Mouse (Mus musculus) liver, embryonic 12.5 days (tissue): ENCODE measurements around the gene Cpa2. TPM values are rescaled to one million over a fixed set of nuclear protein-coding genes. Genes with fewer than 3 reads are reported as not detected.

Experiments
- ATAC-seq: fragments of 200-750 bp; cut with Nextera tagmentation; 2 replicates; pipeline ENCODE4 v1.8.0; 2017; ENCODE audit warnings: moderate number of reproducible peaks, mild to moderate bottlenecking, moderate library complexity
- H3K27ac ChIP-seq: fragments of 300-500 bp; sonication (generic); 2 replicates; pipeline ENCODE4 v1.5.1; 2016; ENCODE audit warnings: mild to moderate bottlenecking
- H3K27me3 ChIP-seq: fragments of 300-500 bp; sonication (generic); replicated peaks from 2 replicates; pipeline ENCODE4 v1.6.1; 2016; ENCODE audit warnings: mild to moderate bottlenecking, moderate library complexity
- H3K36me3 ChIP-seq: fragments of 300-500 bp; sonication (generic); 2 replicates; pipeline ENCODE4 v1.6.1; 2016; ENCODE audit warnings: mild to moderate bottlenecking, moderate library complexity
- H3K4me1 ChIP-seq: fragments of 300-500 bp; sonication (generic); 2 replicates; pipeline ENCODE4 v1.6.1; 2016
- H3K4me2 ChIP-seq: fragments of 300-500 bp; sonication (generic); 2 replicates; pipeline ENCODE4 v1.6.1; 2016; ENCODE audit warnings: mild to moderate bottlenecking, moderate library complexity
- H3K4me3 ChIP-seq: fragments of 300-500 bp; sonication (generic); 2 replicates; pipeline ENCODE4 v1.5.1; 2016; ENCODE audit warnings: mild to moderate bottlenecking, moderate library complexity
- H3K9ac ChIP-seq: fragments of 300-500 bp; sonication (generic); 2 replicates; pipeline ENCODE4 v1.6.1; 2016; ENCODE audit warnings: mild to moderate bottlenecking, moderate library complexity
- H3K9me3 ChIP-seq: fragments of 300-500 bp; sonication (generic); replicated peaks from 2 replicates; pipeline ENCODE4 v1.6.1; 2016; ENCODE audit warnings: mild to moderate bottlenecking, moderate library complexity
- WGBS: fragments of 180-500 bp; shearing (Covaris S2); methylation state at CpG from one replicate; pipeline ENCODE4 v1.1.7; 2016; ENCODE audit not compliant: insufficient replicate concordance; 5-methylcytosine and 5-hydroxymethylcytosine counted together
- polyA plus RNA-seq: library from polyadenylated mRNA; unstranded; fragments of >200 nt; fragmentation: Nextera tagmentation; extraction: Ambion mirVana; gene quantifications from 2 replicates; pipeline ENCODE4 v1.2.1, GENCODE M21; 2016

Cpa2 gene
- polyA plus RNA-seq: 0.77 and 1.2 TPM in 2 replicates

DNA sequence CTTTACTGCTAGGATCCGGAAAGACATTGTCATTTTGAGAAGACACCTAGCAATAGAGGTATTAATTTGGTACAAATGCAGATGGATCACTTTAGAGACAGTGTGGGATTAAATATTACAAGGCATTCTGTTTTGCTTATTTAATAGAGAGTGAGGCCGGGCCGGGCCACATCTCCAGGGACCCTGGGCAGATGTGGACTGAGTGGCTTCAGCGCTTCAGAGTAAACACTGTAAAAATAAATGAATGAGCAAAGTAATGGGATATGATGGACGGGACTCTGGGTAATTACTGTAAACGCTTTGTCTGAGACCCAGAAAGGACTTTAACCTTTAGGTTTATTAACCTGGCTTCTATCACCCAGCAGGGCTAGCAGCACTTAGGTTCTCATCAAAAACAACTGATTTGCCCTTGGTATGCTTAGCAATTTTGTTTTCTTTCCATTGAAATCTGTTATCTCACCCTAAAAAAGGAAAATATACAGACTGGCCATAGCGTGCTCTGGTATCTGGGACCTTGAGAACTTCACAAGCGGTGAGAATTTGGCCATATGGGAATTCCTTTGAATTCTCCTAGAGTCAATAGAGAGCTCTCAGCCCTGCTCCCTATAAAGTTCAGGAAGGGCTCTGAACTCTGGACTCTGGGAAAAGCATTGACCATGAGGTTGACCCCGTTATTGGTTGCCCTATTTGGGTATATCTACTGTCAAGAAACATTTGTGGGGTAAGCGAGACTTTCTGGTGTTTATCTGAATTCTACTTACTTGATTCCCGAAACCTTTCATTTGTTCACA is at the start of gene Cpa2:
Gene Cpa2 (plus strand): TSS at position 574 of the 791 bp plus-strand sequence.
- no peaks in the 10 kb centered on the region for H3K36me3 ChIP-seq
- peaks cover 47% of the 10 kb centered on the region for H3K27me3 ChIP-seq
- H3K27ac ChIP-seq: no peak within 1 kb of the TSS
- ATAC-seq: no peak
- no peak within 1 kb of the TSS for H3K4me3 ChIP-seq
- H3K4me2 ChIP-seq: no peak within 1 kb of the TSS
- no peaks in the 10 kb centered on the region for H3K9me3 ChIP-seq
- H3K9ac ChIP-seq: no peak within 1 kb of the TSS
- peaks cover 13% of the 10 kb centered on the region for H3K4me1 ChIP-seq
- WGBS: 66% methylated on average over 11 of the region's 11 CpGs

DNA sequence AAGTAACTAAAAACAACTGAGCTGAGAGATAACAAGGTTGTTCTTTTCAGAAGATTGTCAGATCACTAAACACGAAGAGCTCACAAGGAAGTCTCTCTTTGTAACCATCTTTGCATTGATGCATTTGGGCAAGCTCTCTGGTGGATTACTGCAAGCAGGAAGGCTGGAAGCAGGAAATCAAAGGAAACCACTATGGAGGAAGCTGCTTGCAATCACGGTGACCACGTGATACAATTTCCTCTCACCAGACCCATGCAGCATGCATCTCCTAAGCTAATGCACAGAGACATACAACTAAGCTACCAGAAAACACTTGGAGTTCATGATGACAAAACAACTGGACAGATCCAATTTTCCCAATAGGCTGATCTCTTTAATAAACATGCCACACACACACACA is 42.3 kb upstream of the Cpa2 start:
- H3K27me3 ChIP-seq: no peaks in the 10 kb centered on the region
- no peak overlapping the region for H3K27ac ChIP-seq
- ATAC-seq: no peak
- H3K36me3 ChIP-seq: peaks cover 92% of the 10 kb centered on the region
- no peak overlapping the region for H3K4me3 ChIP-seq
- H3K9me3 ChIP-seq: no peaks in the 10 kb centered on the region
- WGBS: 31% methylated on average over 3 of the region's 3 CpGs
- no peak overlapping the region for H3K9ac ChIP-seq
- H3K4me1 ChIP-seq: peaks cover 17% of the 10 kb centered on the region
- H3K4me2 ChIP-seq: no peak overlapping the region

GRCm38 (mm10) chr6:30508824-30509223 is 32.6 kb upstream of the Cpa2 start:
- Histone ChIP-seq H3K27me3 (no peaks in the 10 kb centered on the region), H3K4me1 (peaks cover 27% of the 10 kb centered on the region), H3K36me3 (peaks cover 40% of the 10 kb centered on the region), H3K9me3 (no peaks in the 10 kb centered on the region), H3K4me2 (peak overlapping the region; percentile 77), H3K27ac (peak overlapping the region; percentile 90), H3K4me3 (peak overlapping the region; percentile 81), H3K9ac (peak overlapping the region; percentile 86)
- no peak for ATAC-seq
- 2% methylated on average over 2 of the region's 2 CpGs for WGBS

DNA sequence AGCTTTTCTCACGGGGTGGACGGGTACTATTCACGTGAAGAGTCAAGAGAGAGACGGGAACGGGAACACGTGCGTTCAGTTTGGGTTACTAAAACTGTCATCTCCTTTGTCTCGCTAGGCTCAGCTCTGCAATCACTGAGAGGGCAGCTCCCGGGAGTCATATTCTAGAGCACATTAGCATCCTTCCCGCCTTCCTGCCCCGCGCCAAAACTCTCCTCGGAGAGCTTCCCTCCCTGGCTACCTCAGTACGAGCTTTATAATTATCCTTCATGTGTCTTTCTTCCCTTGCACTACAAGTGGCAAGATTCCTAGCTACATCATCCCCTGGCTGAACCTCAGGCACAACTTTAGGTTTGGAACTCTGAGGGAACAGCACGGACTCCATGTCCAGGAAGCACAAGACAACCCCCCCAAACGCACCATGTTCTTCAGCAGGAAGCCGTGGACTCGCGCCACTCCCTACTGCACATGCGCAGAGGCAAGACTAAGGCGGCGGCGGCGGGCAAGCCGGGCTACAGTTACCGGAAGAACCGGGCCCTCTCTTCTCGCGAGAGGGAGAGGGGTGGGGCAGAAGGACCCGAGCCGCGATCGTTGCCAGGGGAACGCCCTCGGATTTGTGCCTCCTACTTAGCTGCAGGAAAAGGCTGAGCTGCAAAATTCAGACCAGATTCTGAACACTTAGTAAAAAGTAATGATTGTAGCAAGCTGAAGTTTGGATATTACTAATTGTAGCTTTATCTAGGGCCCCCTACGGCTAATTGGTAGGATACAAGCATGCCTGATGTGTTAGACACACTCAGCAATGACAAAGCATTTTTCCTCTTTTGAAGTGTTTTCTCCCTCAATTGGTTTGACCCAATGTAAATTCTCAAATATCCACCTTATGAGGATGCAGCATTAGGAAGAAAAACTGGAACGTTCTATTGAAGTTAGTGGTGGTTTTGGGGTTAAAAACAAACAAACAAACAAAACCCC is 31.8 kb upstream of the Cpa2 start, which contains the start of the genes Tmem209 and Ssmem1:
Gene Tmem209 (minus strand): TSS at position 519 of the 975 bp plus-strand sequence.
Gene Ssmem1 (plus strand): TSS at position 585 of the 975 bp plus-strand sequence.
- peak; percentile 98 for ATAC-seq
- no peaks in the 10 kb centered on the region; the same call in 1 of the 2 replicates for H3K27me3 ChIP-seq
- peaks cover 35% of the 10 kb centered on the region for H3K36me3 ChIP-seq
- under 1% methylated on average over 37 of the region's 37 CpGs for WGBS
- no peaks in the 10 kb centered on the region for H3K9me3 ChIP-seq
- H3K4me2 ChIP-seq: peak within 1 kb of the TSS; percentile 77
- peak within 1 kb of the TSS; percentile 86 for H3K9ac ChIP-seq
- peak within 1 kb of the TSS; percentile 90 for H3K27ac ChIP-seq
- H3K4me1 ChIP-seq: peaks cover 27% of the 10 kb centered on the region
- peak within 1 kb of the TSS; percentile 81 for H3K4me3 ChIP-seq

DNA sequence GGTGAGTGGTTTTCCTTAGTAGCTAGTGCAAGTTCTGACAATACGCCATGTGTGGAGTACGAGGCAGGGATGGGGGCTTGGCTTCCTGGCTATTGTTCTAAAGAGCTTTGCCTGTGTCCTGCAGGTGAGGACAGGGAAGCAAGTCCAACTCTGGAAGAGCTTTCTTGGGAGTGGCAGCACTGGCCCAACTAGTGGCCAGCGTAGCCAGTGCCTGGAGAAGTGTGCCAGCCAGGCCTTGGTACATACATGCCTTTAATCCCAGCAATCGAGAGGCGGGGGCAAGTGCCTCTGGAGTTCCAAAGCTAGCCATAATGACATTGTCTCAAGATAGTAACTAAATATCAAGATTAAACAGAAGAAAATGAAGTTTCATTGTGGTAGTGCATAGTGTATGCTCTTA is 31.1 kb upstream of the Cpa2 start:
- H3K4me3 ChIP-seq: peak overlapping the region; percentile 81; the same call in 1 of the 2 replicates
- peaks cover 28% of the 10 kb centered on the region for H3K36me3 ChIP-seq
- peak overlapping the region; percentile 77 for H3K4me2 ChIP-seq
- ATAC-seq: no peak
- H3K27ac ChIP-seq: peak overlapping the region; percentile 90
- H3K27me3 ChIP-seq: no peaks in the 10 kb centered on the region; the same call in 1 of the 2 replicates
- peak overlapping the region; percentile 32; the same call in 1 of the 2 replicates for H3K9ac ChIP-seq
- 72% methylated on average over 5 of the region's 5 CpGs for WGBS
- no peaks in the 10 kb centered on the region for H3K9me3 ChIP-seq
- H3K4me1 ChIP-seq: peaks cover 27% of the 10 kb centered on the region

DNA sequence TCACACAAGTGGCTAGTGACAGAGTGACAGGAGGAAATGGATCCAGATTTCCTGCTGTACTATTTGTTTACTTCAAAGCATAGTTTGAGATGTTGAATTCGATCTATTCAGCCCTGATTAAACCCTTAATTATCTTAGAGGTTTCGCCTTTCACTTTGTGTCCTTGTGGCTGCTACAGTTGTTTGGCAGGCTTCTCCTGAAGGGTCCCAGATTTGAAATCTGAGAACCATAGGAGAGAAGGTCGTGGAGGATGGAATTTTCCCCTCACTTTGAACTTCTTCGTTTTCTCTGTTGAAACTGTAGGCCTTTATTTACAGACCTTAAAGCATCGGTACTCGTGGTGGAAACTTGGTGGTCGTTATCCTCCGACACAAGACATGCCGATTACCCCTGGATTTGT is 27.1 kb upstream of the Cpa2 start:
- H3K9ac ChIP-seq: no peak overlapping the region
- 43% methylated on average over 9 of the region's 9 CpGs for WGBS
- H3K9me3 ChIP-seq: no peaks in the 10 kb centered on the region
- H3K27ac ChIP-seq: no peak overlapping the region
- no peak overlapping the region for H3K4me2 ChIP-seq
- peaks cover 11% of the 10 kb centered on the region for H3K4me1 ChIP-seq
- H3K36me3 ChIP-seq: no peaks in the 10 kb centered on the region
- no peak for ATAC-seq
- H3K4me3 ChIP-seq: no peak overlapping the region
- H3K27me3 ChIP-seq: no peaks in the 10 kb centered on the region; the same call in 1 of the 2 replicates

DNA sequence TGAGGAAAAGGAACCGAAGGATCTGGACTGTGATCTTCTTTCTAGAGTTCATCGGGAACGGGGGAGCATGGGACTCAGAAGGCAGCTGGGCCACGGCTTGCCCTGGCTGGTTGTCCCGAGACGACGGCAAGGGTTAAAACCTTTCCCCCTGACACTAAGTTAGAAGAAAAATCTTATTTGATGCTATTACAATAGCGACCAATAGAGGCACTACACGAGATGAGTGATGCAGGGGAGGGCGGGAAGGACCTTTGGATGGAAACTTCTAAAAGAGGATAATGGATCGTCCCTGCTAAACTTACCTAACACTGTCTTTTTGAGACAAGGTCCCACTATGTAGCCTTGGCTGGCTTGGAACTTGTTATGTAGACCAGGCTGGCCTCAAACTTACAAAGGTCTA is 21.0 kb upstream of the Cpa2 start:
- Histone ChIP-seq H3K4me2 (no peak overlapping the region), H3K9ac (no peak overlapping the region), H3K36me3 (no peaks in the 10 kb centered on the region), H3K27me3 (no peaks in the 10 kb centered on the region), H3K27ac (no peak overlapping the region), H3K4me3 (no peak overlapping the region), H3K4me1 (0 out of 2 replicates have a peak, but pooled peaks cover 4% of the 10 kb centered on the region), H3K9me3 (no peaks in the 10 kb centered on the region)
- WGBS: 48% methylated on average over 11 of the region's 11 CpGs
- ATAC-seq: no peak

- 0 out of 2 replicates have a peak, but pooled peaks cover 4% of the 10 kb centered on the region for H3K4me1 ChIP-seq
- WGBS: 55% methylated on average over 7 of the region's 7 CpGs
- H3K9ac ChIP-seq: no peak overlapping the region
- H3K27me3 ChIP-seq: peaks cover 7% of the 10 kb centered on the region
- no peak for ATAC-seq
- no peaks in the 10 kb centered on the region for H3K9me3 ChIP-seq
- H3K27ac ChIP-seq: 0 out of 2 replicates have a peak overlapping the region, but pooled peaks have one; percentile 13
- no peak overlapping the region for H3K4me2 ChIP-seq
- no peak overlapping the region for H3K4me3 ChIP-seq
- no peaks in the 10 kb centered on the region for H3K36me3 ChIP-seq
These were observed 15.7 kb upstream of the Cpa2 start for GRCm38 (mm10) chr6:30525456-30526332.

GRCm38 (mm10) chr6:30526586-30527515 is 14.5 kb upstream of the Cpa2 start:
- Histone ChIP-seq H3K4me2 (no peak overlapping the region), H3K9ac (no peak overlapping the region), H3K27me3 (peaks cover 7% of the 10 kb centered on the region), H3K4me3 (no peak overlapping the region), H3K36me3 (no peaks in the 10 kb centered on the region), H3K27ac (peak overlapping the region; percentile 53), H3K4me1 (0 out of 2 replicates have a peak, but pooled peaks cover 4% of the 10 kb centered on the region), H3K9me3 (no peaks in the 10 kb centered on the region)
- no peak for ATAC-seq
- WGBS: 29% methylated on average over 19 of the region's 19 CpGs

DNA sequence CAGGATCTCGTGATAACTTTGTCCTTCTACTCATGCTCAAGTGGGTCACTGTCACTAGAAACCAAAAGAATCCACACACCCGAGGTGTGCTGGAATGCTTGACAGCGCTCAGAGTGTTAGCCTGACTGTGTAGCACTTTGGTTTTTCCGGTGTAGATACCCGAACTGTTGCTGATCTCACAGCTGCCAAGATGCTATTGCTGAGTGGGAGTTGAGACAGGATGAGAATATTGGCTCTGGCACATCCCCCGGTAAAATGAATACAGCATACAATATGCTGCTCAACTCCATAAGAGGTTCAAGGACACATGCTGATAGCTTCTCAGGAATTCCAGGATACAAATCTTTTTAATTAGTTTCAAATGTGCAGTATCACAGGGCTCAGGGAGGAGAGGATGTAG is 12.6 kb upstream of the Cpa2 start:
- peaks cover 7% of the 10 kb centered on the region for H3K27me3 ChIP-seq
- no peaks in the 10 kb centered on the region for H3K36me3 ChIP-seq
- no peaks in the 10 kb centered on the region for H3K9me3 ChIP-seq
- no peak overlapping the region for H3K27ac ChIP-seq
- WGBS: 50% methylated on average over 6 of the region's 6 CpGs
- no peak for ATAC-seq
- no peak overlapping the region for H3K4me2 ChIP-seq
- H3K9ac ChIP-seq: no peak overlapping the region
- H3K4me3 ChIP-seq: no peak overlapping the region
- 0 out of 2 replicates have a peak, but pooled peaks cover 4% of the 10 kb centered on the region for H3K4me1 ChIP-seq
